Mouse (Mus musculus) hematopoietic stem cell, adult 5-6 weeks (primary cell): ENCODE measurements around the gene Smim22. TPM values are rescaled to one million over a fixed set of nuclear protein-coding genes. Genes with fewer than 3 reads are reported as not detected.

Experiments used
- ATAC-seq, 2 experiments: fragments of 125-278 bp in 1 of 2; replicated peaks in 1 of 2; 2 replicates each; pipeline ENCODE4 v1.8.0; 2016 to 2017; ENCODE audit warnings: inconsistent platforms in 2 of 2, mild to moderate bottlenecking in 2 of 2, moderate number of reproducible peaks in 2 of 2, low read depth in 1 of 2, moderate TSS enrichment in 1 of 2; ENCODE audit not compliant: low FRiP score in 2 of 2, poor library complexity in 2 of 2, severe bottlenecking in 2 of 2, insufficient read depth in 1 of 2, low TSS enrichment in 1 of 2
- total RNA-seq: library from RNA; stranded (forward); fragments of 172-1452, 232-1000 nt; gene quantifications from 2 replicates; pipeline ENCODE4 v1.2.3, GENCODE M21; 2017

Gene Smim22
- not detected in 2 replicates for total RNA-seq

- no peak for ATAC-seq
Observed at GRCm38 (mm10) chr16:5007067-5007466, at the start of gene Smim22. Gene Smim22, plus strand, starts transcription at chr16:5007288.

DNA sequence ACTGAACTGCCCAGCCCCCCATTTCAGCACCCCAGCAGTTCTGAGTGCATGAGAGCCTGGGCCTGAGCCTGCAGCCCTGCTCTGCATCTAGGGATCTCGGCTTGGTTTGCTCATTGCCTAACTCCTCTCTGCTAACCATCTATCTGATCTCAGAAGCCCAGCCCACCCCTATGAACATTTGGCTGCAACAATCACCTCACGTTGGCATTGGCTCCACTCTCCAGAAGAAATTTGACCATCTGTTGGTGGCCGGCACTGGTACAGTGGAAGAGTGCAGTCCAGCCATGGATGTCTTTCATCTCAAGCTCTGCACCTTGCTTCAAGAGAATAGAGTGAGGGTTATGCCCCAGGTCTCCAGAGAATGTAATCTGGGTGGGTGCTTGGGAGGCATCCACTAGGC is 49.6 kb upstream of the Smim22 start:
- no peak for ATAC-seq

DNA sequence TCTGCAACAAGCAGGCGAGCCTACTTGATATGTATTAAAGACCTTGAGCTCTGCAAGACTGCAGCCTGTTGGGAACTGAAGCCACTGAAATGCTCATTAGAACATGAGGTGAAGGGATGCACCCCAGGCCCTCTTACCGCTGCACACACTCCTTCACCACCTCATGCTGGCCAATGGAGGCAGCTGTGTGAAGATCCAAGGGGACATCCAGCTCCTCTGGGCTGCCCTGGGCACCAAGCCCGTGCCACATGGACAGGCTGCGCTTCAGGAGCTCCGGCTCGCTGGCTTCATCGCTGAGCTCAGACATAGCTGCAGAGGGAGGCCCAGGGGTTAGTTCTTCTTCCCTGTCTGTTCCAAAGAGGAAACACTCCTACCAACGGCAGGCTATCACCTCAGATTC is 46.8 kb upstream of the Smim22 start:
- ATAC-seq: no peak

DNA sequence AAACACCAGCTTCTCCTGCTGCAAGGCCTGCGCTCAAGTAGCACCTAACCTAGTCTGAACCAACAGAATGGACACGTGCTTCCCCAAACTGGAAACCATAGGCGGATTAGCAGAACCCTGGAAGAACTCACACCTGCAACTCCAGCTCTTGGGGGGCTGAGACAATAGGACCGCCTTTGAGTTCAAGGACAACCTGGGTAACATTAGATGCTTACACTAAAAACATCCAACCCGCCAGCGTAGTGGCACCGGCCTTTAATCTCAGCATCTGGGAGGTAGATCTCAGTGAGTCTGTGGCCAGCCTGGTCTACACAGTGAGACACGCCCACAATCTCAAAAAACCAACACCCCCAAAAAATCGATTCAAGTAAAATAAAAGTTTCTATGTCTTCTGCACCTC is 43.7 kb upstream of the Smim22 start:
- ATAC-seq: no peak

- ATAC-seq: peak; percentile 92 to 95
Observed at GRCm38 (mm10) chr16:4963797-4964709, 43.0 kb upstream of the Smim22 start, which contains the start of gene Anks3. Gene Anks3, minus strand, starts transcription at chr16:4964205.

GRCm38 (mm10) chr16:4964731-4965391 is 42.2 kb upstream of the Smim22 start:
- ATAC-seq: no peak

DNA sequence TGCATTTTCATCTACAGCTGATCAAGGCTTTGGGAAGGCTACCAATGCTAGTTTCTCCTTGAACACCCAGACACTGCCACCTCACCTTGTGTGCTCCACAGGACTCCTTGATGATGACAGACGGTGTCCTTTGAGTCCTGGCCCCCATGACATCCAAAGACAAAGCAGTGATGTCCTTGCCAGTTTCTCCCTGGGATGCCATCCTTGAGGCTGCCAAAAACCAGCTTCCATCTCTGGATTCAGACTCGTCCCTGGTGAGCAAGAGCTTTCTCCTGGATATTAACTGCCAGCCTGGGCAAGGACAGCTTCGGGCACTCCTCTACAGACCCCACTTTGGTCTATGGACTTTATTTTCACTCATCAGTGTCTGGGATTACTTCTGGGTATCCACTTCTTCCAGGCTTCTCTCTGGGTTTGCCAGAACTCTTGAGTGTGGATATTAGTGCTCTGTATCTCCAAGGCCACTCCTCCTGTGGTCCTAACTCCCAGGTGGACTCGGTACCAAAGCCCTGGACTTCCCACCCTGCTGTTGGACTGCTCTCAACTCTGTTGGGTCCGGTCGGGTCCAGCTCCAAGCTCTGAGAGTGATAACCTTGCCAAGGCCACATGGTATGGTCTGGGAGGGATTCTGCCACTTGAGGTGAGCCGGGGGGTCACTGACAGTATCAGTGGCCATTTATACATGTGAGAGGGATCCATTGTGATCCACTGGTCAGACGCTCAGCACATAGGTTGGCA is 41.5 kb upstream of the Smim22 start:
- ATAC-seq: no peak

DNA sequence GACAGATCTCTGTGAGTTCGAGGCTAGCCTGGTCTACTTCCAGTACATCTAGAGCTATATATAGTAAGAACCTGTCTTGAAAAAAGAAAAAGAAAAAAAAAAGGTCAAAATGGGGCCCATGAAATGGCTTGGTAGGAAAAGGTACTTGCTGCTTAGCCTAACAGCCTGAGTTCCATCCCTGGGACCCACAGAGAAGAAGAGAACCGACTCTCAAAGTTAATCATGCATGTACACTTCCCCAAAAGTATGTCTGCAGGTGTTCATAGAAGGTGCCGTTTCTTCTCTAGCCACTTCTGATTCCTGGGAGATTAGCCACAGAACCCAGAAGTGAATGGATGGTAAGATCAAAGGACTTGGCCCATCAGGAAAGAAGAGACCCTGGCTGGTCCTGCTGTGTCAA is 38.7 kb upstream of the Smim22 start:
- no peak for ATAC-seq

DNA sequence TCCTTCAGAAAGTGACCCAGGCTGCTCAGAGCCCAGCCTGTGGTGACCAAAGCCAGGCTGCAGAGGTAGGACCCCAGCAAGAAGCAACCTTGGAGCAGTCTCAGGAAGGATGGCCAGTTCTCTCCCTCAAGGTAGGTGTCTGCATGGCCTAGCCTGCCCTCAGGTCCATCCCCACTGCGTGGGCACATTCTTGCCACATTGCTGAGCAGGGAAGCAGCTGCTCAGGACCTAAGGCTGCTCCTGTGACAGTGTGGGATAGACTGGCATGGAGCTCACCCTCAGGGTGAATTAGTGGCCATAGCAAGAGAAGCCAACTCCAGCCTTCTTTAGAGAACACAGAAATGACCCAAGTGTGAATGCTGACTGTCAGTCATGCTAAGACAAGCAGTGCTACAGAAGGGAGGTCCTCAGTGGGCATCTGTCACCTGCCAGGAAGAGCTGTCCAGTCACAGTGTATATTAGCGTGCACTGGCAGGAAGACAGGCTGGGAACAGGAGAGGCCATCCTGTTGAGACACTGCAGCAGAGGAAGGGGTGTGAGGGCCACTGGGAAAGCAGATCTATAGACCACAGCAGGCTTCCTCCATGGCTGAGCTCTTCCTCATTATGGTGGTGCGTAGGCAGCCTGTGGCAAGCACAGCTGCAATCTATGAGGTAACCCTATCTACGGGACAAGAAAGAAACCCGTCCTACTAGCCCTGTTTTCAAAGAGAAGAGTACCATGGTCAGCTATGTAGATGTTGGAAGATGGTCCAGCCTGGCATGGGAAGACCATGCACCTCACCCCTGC is 37.8 kb upstream of the Smim22 start:
- peak; percentile 93 to 94 for ATAC-seq

- ATAC-seq: no peak
Observed at GRCm38 (mm10) chr16:4971626-4972025, 35.5 kb upstream of the Smim22 start.

DNA sequence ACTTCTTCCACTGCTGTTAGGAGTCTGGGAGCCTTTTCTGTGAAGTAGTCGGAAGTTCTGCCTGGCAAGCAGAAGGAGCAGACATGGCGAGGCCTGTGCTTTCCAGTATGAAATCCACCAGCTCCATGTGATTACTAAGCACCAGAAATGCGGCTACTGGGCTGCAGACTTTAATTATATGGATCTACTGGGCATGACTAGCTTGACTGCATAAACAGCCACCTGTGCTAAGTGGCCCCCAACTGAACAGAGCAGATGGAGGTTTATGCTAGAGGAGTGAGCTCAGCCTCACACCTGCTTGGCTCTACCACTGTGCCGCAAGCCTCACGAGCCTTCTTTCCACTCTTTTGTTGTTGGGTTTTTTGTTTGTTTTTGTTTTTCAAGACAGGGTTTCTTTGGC is 32.6 kb upstream of the Smim22 start:
- no peak for ATAC-seq

DNA sequence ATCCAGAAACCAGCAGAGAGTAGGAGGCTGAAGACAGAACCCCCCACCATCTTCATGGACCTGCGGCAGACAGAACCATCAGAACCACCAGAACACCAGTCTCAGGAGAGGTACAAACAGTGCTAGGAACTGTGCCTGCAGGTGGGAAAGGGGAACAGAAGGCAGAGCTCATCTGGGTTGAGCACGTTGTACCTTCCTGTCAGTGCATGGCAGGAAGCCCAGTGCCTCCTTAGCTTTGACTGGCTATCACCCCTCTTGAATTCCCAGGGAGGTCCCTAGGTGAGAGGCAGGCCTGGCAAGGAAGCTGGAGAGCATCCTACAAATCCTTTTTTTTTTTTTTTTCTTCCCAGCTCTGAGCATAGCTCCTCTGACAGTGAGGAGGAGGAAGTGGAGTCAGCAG is 30.9 kb upstream of the Smim22 start:
- ATAC-seq: no peak

GRCm38 (mm10) chr16:4978275-4979051 is 28.6 kb upstream of the Smim22 start:
- no peak for ATAC-seq

GRCm38 (mm10) chr16:4979755-4980380 is 27.2 kb upstream of the Smim22 start:
- ATAC-seq: peak; percentile 79 to 81

- ATAC-seq: no peak
Observed at GRCm38 (mm10) chr16:4984717-4985116, 22.4 kb upstream of the Smim22 start.

DNA sequence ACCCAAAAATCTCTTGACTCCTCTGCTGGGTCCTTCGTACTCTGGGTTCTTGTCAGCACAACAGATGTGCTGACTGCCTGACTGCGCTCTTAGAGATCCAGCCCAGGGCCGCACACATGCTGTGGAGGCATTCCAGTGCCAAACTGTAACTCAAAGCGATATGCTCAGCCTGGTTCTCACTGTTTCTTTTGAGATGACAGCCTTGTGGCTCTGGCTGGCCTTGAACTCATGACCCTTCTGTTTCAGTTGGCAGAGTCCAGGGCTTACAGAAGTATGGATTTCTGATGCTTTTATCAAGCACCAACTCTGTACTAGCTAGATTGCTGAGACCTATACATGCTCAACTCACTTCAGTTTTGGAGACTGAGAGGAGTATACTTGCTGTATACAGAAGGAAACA is 13.8 kb upstream of the Smim22 start:
- ATAC-seq: no peak
